Mouse (Mus musculus) layer of hippocampus, adult 9-10 months (tissue): ENCODE data around the gene Lrmda.

Source experiments
- DNase-seq: peaks from one replicate; pipeline ENCODE4 v3.0.0; 2022; ENCODE audit warnings: low spot score

The Lrmda gene

DNA sequence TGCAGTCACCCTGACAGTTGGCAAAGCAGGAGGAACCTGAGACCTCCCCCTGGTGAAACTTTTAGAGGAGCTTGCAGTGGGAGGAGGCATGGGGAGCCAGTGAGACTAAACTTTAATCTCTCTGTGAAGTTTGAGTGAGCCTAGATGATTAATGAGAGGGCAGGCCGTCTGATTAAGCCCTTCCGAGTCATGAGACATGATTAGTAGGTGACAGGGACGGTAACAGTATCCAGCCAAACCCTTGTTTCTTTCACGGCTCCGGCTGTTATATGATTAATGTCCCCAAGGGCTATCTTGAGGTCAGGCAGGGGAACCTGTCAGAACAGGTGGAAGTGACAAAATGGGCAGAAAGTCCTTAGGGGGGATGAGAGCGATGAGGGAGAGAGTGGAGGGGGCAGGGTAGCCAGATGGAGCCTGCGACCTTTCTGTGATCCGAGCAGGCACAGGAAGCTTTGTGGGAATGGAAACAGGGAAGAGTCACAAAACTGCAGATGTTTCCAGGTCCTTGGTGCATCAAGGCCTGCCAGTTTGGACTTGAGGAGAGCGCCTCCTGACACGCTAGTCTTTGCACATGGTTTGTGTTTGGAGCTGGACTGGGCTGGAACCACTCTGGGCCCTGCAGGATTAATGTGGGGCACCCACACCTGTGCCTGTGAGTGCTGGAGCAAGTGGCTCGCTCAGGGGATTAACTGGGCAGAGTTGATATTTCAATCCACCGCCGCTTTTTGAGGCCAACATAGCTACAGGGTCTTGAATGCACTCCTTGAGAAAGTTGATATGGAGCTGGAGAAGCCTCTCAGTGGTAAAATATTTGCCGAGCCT is 631.8 kb downstream of the Lrmda start:
- no peak for DNase-seq

DNA sequence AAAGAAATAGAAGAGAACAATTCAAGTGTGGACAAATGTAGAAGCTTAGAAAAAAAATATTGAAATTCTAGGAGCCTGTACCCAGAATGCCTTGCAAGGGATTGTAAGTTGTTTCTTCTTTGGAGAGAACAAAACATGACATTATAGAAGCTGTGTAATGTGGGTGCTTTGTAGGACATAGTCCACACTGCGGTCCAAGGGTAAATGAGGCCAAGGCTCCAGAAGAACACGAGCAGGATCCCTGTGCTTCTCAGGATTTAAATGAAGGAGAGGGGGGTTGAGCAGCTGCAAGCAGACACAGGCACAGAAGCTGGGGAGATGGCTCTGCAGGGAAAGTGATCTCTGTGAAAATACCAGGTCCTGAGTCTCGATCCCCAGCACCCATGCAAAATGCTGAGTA is 643.0 kb downstream of the Lrmda start:
- DNase-seq = no peak

DNA sequence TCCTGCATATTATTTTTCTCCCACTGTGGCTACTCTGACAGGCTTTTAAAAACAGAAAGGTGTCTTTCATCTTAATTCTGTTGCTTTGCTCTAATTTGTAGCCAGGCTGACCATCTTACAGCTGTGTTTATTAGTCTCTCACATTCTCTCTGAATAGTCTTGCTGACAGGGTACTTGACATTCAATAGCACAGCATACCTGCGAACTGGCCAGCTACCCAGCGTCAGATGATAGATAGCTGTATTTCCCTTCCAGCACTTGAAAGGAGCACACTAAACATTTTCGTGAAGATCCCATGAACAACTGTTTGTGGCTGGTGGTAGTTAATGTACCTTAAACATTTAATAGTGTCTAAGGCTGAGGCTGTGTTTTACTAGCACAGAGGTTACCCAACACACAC is 646.9 kb downstream of the Lrmda start:
- DNase-seq = no peak

DNA sequence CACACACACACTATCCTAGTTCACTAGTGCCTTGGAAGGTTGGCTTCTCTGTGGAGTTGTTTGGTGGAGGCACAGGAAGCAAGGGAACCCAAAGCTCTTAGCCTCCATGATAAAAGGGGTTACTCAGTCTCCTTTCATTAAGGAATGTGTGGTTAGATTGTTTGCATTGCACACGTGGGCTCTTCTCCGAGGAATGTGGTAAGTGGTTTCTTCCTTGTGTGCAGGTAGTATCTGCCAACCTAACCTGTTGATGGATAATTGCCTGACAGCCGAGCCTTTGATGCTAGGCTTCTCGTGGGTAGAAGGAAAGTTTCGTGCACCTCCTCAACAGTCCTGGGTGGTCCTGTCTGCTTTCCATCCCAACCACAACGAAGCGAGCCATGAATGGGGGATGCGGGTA is 648.8 kb downstream of the Lrmda start:
- DNase-seq = no peak

DNA sequence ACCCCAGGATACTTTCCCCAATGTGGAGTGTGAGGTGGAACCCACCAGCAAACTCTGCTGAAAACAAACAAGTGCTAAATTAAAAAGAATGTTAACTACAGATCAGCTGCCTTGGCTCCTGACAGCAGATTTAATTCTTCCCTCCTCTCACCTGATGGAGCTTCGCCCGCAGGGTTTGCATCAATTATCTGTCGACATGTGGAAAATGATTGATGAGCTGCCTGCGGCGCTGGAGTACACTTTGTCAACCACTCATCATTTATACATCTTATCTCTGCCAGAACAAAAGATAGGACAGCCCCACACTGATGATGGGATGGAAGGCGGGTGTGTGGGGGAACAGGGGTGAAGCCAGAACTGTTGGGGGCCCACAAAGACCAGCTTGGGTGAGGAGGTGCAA is 649.2 kb downstream of the Lrmda start:
- no peak for DNase-seq

DNA sequence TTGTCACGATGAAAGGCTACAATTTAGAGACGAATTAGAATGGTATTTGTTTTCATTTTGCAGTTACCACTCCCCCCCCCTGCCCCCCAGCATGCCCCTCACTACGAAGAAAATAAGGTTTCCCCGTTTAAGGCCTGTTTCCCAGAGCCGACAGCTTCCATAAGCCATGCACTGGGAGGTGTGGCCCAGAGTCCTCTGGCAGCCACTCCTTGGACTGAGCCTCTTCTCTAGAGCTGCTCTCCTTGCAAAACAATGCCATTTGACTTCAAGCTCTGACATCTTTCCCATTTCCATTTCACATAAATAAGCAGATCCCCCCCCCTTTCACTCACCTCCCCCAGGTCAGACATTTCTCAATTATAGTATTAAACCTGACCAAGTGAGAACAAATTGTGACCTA is 654.1 kb downstream of the Lrmda start:
- DNase-seq = no peak

DNA sequence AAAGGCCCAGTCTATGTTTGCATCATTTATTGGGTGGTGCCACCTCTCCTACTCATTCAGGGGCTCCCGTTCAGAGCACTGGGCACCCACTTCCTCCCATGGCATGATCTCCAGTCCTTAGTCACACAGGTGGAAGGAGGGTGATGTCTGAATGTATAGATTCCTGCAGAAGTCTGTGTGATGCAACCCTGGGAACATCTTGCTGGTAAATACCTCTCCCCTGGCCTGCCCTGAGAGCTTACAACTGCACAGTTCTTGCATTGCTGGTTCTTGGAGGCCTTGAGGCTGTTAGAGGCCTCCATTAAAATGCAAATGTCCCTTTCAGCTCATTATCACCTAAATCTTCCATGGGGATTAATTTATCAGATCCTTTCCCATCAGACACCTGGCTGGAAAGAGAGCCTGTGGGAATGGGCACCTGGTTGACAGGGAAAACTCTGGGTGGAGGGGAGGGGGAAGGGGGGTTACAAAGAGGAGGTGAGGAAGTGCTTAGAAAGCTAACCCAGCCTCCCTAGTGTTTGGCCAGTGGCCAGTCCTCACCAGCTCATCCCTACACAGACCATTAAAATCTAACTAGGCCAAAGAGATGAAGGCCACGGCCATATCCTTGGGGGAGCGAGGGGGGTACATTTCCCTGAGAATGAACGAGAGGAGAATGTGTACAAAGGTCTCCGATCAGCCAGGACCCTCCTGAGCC is 659.6 kb downstream of the Lrmda start:
- no peak for DNase-seq

DNA sequence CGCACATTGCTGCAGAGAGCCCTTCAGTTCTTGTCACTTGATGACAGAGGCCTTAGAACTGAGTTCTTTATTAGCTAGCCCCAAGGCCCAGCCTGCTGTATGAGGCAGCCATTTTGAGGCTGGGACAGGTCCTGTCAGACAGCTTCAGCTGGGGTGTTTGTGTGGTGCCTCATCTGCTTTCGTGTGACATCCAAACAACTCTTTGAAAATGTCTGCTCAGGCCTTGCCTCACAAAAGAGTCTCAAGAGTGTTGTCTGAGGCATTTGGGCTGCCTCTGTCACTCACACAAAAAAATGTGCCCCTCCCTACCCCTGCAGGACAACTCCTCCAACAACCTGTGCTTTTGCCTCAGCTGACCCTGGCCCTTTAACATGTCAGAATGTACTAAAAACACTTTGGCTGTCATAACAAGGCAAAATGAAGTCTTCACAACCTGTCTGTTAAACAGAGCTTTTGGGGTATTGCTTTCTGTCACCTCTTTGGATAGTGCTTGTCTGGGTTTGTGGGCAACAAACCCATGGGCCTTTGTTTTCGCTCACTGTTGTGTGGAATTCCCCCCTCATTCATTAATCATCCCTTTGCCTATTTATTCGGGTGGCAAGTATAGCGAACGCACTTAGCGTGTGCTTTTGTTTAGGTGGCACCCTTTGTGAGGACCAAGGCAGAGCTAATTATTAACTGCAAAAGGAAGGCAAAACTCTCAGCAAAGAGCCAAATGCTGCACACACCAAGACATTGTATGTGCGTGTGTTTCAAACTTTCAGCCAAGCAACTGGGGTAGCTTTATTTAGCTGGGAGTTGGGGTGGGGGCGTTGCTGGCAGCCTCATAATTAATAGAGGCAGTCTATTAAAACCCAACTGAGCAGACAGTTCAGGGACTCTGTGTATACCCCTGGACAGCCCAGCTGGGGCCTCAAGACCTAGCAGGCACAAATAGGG is 660.5 kb downstream of the Lrmda start:
- no peak for DNase-seq

DNA sequence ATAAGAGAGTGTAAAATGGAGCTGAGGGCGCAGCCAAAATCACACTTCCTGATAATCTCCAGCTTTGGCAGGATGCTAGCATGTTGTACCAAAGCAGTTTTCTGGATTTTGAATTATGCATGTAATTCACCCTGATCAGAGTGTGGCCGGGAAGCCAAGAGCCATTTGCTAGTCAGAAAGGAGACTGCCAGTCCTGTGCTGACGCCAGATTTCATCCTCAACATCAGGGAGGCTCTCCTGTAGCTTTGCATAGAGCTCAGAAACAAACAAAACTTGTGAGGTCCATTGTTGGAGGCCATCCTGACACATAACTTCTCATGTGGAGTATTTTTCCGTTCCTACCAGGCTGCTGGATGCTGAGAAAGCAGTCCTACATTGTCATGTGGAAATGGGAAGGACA is 667.4 kb downstream of the Lrmda start:
- no peak for DNase-seq

DNA sequence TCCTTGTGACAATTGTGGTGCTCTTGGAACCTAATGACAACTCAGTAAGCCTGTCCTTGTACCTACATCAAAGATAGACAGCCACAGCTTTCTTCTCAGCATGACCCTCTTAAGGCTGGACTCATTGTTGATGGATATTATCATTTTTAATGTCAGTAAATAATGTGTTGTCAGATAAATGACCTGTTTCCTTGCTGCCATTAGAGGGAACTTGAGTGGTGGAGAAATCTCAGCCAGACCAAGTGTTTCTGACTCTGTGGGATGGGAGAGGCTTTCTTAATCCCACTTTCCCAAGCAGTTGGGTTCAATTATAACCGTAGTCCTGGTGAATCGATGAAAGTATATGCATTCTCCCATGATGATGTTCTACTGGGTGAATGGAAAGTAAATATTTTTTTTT is 668.9 kb downstream of the Lrmda start:
- no peak for DNase-seq

DNA sequence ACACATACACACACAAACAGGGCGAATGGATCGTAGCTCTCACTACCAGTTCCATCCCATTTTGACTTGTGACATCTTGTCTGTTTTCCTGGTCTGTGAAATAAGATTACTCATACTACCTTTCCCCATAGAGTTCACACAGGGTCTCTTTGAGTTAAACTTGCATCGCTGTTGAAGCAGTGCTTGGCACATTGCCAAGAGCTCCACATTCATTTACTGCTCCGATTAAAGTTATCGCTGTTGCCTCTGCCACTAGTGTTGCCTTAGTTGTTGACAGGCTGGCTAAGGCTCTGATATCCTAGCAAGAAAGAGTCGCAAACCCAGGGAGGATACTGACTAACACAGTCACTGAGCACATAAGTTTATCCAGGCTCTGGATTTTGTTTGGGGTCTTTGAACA is 675.9 kb downstream of the Lrmda start:
- DNase-seq = no peak

DNA sequence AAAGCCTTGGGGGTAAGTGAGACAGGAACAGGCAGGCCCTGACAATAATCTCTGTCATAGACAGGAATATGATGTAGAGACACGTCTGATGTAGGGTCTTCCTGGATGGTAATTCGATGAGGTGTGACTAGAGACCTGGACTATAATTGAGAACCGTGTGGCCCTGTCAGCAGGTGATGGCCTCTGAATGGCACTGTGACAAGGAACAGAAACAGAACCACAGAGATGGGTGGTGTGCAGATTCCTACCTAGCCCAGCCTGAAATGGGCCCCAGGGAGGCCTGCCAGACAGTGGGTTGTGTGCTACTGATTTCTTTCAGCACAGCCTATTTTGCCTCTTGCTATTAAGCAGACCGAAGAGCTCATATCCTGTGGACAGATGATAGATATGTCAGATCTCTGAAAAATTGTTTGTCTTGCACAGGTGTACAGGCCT is 676.4 kb downstream of the Lrmda start:
- no peak for DNase-seq

DNA sequence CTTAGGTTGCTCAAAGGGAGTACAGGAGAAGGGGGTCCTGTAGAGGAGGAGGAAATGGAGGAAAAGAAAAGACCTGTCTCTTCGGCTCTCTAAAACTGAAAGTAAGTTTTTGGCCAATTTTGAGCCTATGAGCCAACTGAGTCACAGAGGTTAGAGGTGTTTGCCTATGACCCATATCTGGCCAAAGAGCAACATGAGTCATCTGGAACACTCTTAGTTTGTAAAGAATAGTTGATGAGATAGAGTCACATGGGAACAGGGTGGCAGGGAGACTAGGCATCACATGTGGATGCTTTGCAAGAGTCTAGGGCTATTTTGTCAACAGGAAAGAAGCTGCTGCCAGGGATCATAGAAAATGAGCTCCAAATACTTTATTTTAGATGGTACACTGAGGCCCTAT is 680.7 kb downstream of the Lrmda start:
- DNase-seq = no peak

DNA sequence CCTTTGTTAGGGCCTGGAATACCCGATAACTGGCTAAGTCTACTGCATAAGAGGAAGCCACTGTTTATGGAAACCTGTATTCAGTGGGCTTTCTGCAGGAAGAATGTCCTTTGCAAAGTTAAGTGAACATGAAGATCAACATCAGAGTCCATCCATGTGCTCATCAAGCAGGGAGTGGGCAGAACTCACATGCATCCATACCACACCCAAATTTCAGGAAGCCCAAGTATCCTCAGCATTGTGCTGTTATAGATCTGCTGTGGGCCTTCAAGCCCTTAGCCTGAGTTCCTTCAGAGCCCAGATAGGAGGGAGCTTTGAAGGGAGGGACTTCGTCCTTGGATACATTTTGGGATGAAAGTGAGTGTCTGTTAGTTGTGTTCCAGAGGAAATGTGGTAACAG is 681.2 kb downstream of the Lrmda start:
- no peak for DNase-seq

DNA sequence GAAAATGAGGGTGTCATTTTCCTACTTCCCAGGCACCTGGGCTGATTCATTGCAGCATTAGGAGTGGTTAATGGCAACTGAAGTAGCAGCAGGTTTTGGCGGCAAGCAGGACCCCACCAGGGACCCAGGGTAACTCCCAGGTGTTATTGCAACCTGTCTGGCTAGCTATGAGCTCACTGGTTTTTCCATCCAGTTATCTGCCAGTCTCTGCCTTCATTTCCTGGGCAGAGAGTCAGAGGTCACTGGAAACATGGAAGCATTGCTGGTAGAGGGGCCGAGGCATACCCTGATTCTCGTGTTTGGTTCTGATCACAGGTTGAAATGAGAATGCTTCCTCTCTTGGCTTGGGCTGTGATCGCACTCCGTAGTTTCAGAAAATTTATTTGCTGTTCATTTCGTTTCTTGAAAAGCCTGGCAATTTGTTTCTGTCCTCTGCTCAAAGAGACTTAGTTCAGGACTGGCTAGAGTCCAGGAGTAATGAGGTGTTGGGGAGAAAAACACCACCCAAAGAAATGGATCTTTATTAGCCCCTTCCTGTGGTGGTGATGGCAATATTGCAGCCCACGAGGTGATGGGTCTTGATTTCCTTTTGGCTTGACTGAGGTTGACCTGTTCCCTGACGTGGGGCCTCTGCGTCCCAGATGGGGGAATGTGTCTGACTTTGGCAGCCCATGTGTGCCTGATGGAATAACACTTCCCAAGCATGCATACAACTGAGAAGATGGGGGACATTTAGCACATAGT is 688.6 kb downstream of the Lrmda start:
- no peak for DNase-seq

DNA sequence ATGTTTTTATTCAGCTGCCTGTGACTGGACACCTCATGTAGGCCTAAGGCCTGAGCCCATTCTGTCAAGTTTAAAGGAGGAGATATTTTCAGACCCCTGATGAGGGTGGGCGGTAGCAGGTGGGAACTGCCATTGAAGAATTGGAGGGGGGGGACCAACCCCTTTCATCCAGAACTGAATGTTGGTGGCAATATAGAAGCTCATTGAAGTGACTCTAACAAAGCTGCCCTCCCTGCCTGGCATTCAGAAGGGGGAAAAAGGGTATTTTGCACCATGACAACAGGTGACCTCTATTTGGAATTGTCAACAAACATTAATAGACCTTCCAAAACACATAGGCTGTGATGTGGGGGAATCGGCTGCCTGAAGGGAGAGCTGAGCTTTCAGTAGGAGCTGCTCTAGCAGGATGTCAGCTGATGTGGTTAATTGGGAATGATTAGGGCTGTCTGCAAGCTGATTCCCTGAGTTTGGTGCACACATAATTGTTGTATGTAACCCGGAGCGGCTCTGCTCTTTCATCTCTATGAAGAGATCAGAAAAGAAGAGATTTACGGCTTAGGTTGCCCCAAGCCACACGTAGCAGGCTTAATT is 690.7 kb downstream of the Lrmda start:
- no peak for DNase-seq

DNA sequence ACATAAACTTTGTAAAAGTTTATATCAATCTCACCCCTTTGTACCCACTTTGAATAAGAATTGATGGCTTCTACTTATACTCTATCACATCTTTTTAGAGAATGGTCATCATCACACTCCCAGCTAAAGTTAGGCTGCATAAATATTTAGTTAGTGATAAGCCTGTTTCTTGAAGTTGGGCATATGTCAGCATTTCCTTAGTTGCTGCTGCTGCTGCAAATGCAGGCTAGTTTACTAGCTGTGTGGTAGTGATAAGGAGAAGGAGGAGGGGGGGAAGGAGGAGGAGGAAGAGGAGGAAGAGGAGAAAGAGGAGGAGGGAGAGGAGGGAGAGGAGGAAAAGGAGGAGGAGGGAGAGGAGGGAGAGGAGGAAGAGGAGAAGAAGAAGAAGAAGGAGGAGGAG is 692.9 kb downstream of the Lrmda start:
- no peak for DNase-seq

DNA sequence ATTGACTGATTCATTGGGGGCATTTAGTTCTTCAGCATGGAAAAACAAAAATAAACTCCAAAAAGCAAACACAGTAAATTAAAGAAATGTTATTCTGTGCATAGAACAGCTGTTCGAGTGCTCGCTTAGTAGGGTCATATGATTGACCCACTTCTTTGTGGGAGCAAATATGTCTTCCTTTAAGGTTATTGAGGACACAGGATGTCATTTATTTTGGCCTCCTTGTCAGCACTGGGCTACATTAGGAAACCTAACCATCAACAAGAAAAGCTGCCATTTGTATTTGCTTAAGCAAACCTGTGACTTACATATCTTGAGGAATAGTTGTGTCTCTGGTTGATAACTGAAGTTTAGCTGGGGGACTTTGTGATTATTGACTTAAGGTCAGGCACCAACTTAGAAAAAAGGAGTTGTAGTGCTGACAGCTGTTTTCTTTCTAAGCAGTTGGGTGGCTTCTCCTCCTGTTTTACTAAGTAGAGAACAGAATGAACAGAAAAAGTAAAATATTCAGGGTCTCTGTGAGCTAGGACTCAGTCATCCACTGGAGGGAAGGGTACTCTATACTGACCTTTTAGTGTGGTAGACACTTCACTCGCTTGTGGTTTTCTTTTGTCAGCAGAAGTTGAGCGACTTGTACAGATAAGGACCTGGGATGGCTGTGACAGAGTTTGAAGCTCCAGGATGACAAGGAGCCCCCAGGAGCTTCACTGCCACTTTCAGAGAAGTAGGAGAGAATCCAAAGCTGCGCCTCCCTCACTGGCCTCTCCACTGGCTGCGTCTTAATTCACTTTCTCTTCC is 696.3 kb downstream of the Lrmda start:
- no peak for DNase-seq

DNA sequence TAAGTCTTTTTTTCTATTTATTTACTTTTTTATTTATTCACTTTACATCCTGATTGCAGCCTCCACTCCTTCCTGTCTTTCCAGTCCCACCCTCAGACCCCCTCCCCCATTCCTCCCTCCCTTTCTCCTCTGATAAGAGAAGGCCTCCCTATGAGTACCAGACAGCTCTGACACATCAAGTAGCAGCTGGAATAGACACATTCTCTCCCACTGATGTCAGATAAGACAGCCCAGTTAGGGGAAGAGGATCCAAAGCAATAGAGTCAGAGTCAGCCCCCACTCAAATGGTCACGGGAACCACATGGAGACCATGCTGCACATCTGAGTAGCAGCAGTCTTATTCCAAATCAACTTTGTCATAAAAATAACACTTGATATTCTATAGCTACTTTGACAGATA is 700.5 kb downstream of the Lrmda start:
- DNase-seq = no peak

DNA sequence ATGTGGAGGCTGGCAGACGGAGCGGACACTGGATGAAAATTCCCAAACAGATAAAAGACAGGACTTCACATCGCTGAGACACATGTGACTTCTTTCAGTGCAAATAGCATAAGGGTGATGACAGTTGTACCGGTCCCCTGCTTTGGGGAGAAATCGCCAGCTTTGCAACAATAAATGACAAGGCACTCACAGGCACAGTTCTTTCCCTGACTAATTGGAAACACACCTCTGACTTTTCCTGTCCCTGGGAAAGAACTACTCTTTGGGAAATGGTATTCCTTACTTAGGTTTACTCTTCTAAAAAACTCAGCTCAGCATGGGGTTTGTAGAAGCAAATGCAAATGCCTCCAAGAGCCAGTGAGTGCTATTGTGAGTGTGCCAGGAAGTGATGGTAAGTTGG is 702.3 kb downstream of the Lrmda start:
- DNase-seq = no peak

DNA sequence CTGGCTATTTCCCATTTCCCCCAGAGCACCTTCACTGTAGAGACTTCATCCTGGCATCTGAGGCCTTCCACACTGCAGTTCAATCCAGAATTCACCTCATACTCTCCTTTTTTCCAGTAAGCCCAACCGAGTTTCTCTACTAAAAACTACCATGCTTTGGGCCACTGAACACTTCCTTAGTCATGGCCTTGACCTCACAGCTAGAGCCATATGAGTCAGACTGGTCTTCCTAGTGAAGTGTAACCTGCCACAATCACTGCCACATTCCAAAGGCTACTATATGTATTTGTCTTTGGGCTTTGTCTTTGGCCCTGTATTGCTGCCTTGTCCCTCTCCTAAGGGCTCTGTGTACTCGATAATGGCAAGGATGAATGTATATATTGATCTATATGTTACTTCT is 708.0 kb downstream of the Lrmda start:
- DNase-seq = no peak
